In genomic region chr1:74227317-74227716, GRCm38 (mm10) we compare ENCODE assay signal across 10 mouse cellular contexts. TPM values are rescaled to one million over a fixed set of nuclear protein-coding genes. Genes with fewer than 3 reads are reported as not detected.
DNase-seq lines count a peak whose midpoint lies in the region; ATAC-seq lines count a peak whose summit lies in the region.
"Had no signal": no experiment of that assay in that cellular context is flagged by ENCODE, and none has a peak within 500 bp of the region (broad histone marks: within the 10 kb centered on the region; RNA-seq: fewer than 3 reads in every experiment).

No protein-coding gene starts in this region.

- H3K36me3 ChIP-seq in kidney, embryonic 14.5 days (ENCODE audit: control insufficient read depth, insufficient read depth, low read length) = no peaks in the 10 kb centered on the region

- H3K9ac ChIP-seq in kidney, embryonic 14.5 days (ENCODE audit: low read depth, low read length) = no peak overlapping the region

- H3K4me3 ChIP-seq in kidney, embryonic 14.5 days (ENCODE audit: low read length) = no peak overlapping the region

- no peak overlapping the region for H3K4me2 ChIP-seq in kidney, embryonic 14.5 days (replicated peaks; ENCODE audit: low read depth, low read length)

- 73% methylated on average over 7 of the region's 7 CpGs for WGBS in kidney, embryonic 14.5 days

- H3K9me3 ChIP-seq in kidney, embryonic 14.5 days (ENCODE audit: control insufficient read depth, low read length) = no peaks in the 10 kb centered on the region

- no peaks in the 10 kb centered on the region for H3K4me1 ChIP-seq in kidney, embryonic 14.5 days (ENCODE audit: control insufficient read depth, insufficient read depth, low read length)

- peak; percentile 52 to 54 for DNase-seq in kidney, adult 8-10 months
- DNase-seq in liver = peak; percentile 39
- no peak for DNase-seq in ovary, postnatal 14 days (ENCODE audit: low spot score)
- DNase-seq in adipocyte (ENCODE audit: low spot score) = no peak
- no peak for DNase-seq in urinary bladder, postnatal 4 days (ENCODE audit: low spot score in 2 of 2)

- no peak for ATAC-seq in kidney, embryonic 14.5 days (ENCODE audit: low FRiP score, low TSS enrichment)
- ATAC-seq in common myeloid progenitor, adult 5-6 weeks (replicated peaks; ENCODE audit: low read depth, poor library complexity, severe bottlenecking) = peak; percentile 99
- peak; percentile 100 for ATAC-seq in neutrophil, adult 5-6 weeks (ENCODE audit: extremely low read depth, insufficient number of reproducible peaks, low FRiP score, poor library complexity, severe bottlenecking)

- no peak overlapping the region for H3K27ac ChIP-seq in kidney, embryonic 14.5 days (ENCODE audit: low read depth, low read length)

- no peaks in the 10 kb centered on the region for H3K27me3 ChIP-seq in kidney, embryonic 14.5 days (ENCODE audit: control insufficient read depth, insufficient read depth, low read length)

RNA-seq across cellular contexts. Expression of gene Arpc2, which starts 8.6 kb away (rescaled TPM):
- 378 and 417 TPM in 2 replicates for polyA plus RNA-seq in kidney, embryonic 14.5 days (2014; fragmentation: Nextera tagmentation; extraction: Ambion mirVana)
- total RNA-seq in common myeloid progenitor, adult 5-6 weeks (2017) = 298 and 302 TPM in 2 replicates
- total RNA-seq in neutrophil, adult 5-6 weeks (2017) = 711 and 718 TPM in 2 replicates

RNA-seq across cellular contexts. Expression of gene Cxcr1, which starts 32.9 kb away (rescaled TPM):
- not detected in 2 replicates for polyA plus RNA-seq in kidney, embryonic 14.5 days (2014; fragmentation: Nextera tagmentation; extraction: Ambion mirVana)
- not detected in 2 replicates for total RNA-seq in common myeloid progenitor, adult 5-6 weeks (2017)
- 16.7 and 20.0 TPM in 2 replicates for total RNA-seq in neutrophil, adult 5-6 weeks (2017)
- total RNA-seq: layer of hippocampus, postnatal 14 days had no signal
- polyA plus RNA-seq: stomach, embryonic 14.5 days had no signal

RNA-seq across cellular contexts. Expression of gene Gpbar1, which starts 51.0 kb away (rescaled TPM):
- polyA plus RNA-seq in kidney, embryonic 14.5 days (2014; fragmentation: Nextera tagmentation; extraction: Ambion mirVana) = 2.5 and 3.2 TPM in 2 replicates
- not detected in 2 replicates for total RNA-seq in common myeloid progenitor, adult 5-6 weeks (2017)
- total RNA-seq in neutrophil, adult 5-6 weeks (2017) = 0.86 and 1.2 TPM in 2 replicates
- total RNA-seq: layer of hippocampus, postnatal 14 days had no signal

RNA-seq across cellular contexts. Expression of gene Aamp, which starts 57.2 kb away (rescaled TPM):
- polyA plus RNA-seq in kidney, embryonic 14.5 days (2014; fragmentation: Nextera tagmentation; extraction: Ambion mirVana) = 249 and 258 TPM in 2 replicates
- total RNA-seq in common myeloid progenitor, adult 5-6 weeks (2017) = 84.2 and 100 TPM in 2 replicates
- total RNA-seq in neutrophil, adult 5-6 weeks (2017) = 111 and 118 TPM in 2 replicates

RNA-seq across cellular contexts. Expression of gene Pnkd, which starts 57.4 kb away (rescaled TPM):
- polyA plus RNA-seq in kidney, embryonic 14.5 days (2014; fragmentation: Nextera tagmentation; extraction: Ambion mirVana) = 126 and 154 TPM in 2 replicates
- 11.6 and 17.2 TPM in 2 replicates for total RNA-seq in common myeloid progenitor, adult 5-6 weeks (2017)
- total RNA-seq in neutrophil, adult 5-6 weeks (2017) = 6.1 and 12.7 TPM in 2 replicates

Comparison
In these comparisons a context has a peak if more than half of its experiments do, and no peak if none do; other contexts are left out.
1. DNase-seq: peak in kidney, adult 8-10 months (2 of 2) and liver (single experiment); none in ovary, postnatal 14 days (single experiment), adipocyte (single experiment) and urinary bladder, postnatal 4 days (0 of 2).
2. RNA of gene Cxcr1, which starts 32.9 kb away (total RNA-seq): 16.7 to 20.0 TPM in neutrophil, adult 5-6 weeks; not detected in common myeloid progenitor, adult 5-6 weeks; every median in the first group is over 10 times any median in the second.